Mouse (Mus musculus) midbrain, embryonic 14.5 days (tissue): Measurements from ENCODE around the gene Ttc28. TPM values are rescaled to one million over a fixed set of nuclear protein-coding genes. Genes with fewer than 3 reads are reported as not detected.
"Not testable (repeated sequence)": the region's sequence is repeated elsewhere in the genome, so short reads cannot be mapped to it uniquely, and the experiment has no call there.

Experiments used
- ATAC-seq: fragments of 200-750 bp; cut with Nextera tagmentation; 2 replicates; pipeline ENCODE4 v1.8.0; 2017; ENCODE audit warnings: moderate number of reproducible peaks, moderate library complexity; ENCODE audit not compliant: low FRiP score, low TSS enrichment
- DNase-seq: peaks from one replicate; pipeline ENCODE4 v3.0.0-alpha.2; 2015
- H3K27ac ChIP-seq: fragments of 300-500 bp; sonication (generic); replicated peaks from 2 replicates; pipeline ENCODE4 v1.5.1; 2014; ENCODE audit warnings: mild to moderate bottlenecking, low read depth, low read length, moderate library complexity
- H3K27me3 ChIP-seq: fragments of 300-500 bp; sonication (generic); 2 replicates; pipeline ENCODE4 v1.6.1; 2014; ENCODE audit warnings: low read length, control low read depth, mixed read lengths; ENCODE audit not compliant: control insufficient read depth, insufficient read depth
- H3K36me3 ChIP-seq: fragments of 300-500 bp; sonication (generic); 2 replicates; pipeline ENCODE4 v1.6.1; 2014; ENCODE audit warnings: low read length, control low read depth; ENCODE audit not compliant: control insufficient read depth, insufficient read depth
- H3K4me1 ChIP-seq: fragments of 300-500 bp; sonication (generic); 2 replicates; pipeline ENCODE4 v1.6.1; 2014; ENCODE audit warnings: mild to moderate bottlenecking, antibody characterized with exemption, low read length, control low read depth; ENCODE audit not compliant: control insufficient read depth, insufficient read depth
- H3K4me2 ChIP-seq: fragments of 300-500 bp; sonication (generic); 2 replicates; pipeline ENCODE4 v1.6.1; 2014; ENCODE audit warnings: mild to moderate bottlenecking, low read length, moderate library complexity
- H3K4me3 ChIP-seq: fragments of 300-500 bp; sonication (generic); replicated peaks from 2 replicates; pipeline ENCODE4 v1.5.1; 2014; ENCODE audit warnings: low read depth, low read length
- H3K9ac ChIP-seq: fragments of 300-500 bp; sonication (generic); replicated peaks from 2 replicates; pipeline ENCODE4 v1.6.1; 2014; ENCODE audit warnings: mild to moderate bottlenecking, low read length, moderate library complexity
- H3K9me3 ChIP-seq: fragments of 300-500 bp; sonication (generic); 2 replicates; pipeline ENCODE4 v1.6.1; 2016; ENCODE audit warnings: low read length, control low read depth, mixed read lengths; ENCODE audit not compliant: control insufficient read depth
- WGBS: fragments of 180-500 bp; shearing (Covaris S2); extraction: QIAGEN DNeasy Blood & Tissue Kit; methylation state at CpG from one replicate; pipeline ENCODE4 v1.1.7; 2014; 5-methylcytosine and 5-hydroxymethylcytosine counted together
- polyA plus RNA-seq: library from polyadenylated mRNA; unstranded; fragments of >200 nt; fragmentation: Nextera tagmentation; extraction: Ambion mirVana; gene quantifications from 2 replicates; pipeline ENCODE4 v1.2.1, GENCODE M21; 2014

Gene Ttc28
- polyA plus RNA-seq, 1 experiment from 2014 or later: 30.9 TPM

DNA sequence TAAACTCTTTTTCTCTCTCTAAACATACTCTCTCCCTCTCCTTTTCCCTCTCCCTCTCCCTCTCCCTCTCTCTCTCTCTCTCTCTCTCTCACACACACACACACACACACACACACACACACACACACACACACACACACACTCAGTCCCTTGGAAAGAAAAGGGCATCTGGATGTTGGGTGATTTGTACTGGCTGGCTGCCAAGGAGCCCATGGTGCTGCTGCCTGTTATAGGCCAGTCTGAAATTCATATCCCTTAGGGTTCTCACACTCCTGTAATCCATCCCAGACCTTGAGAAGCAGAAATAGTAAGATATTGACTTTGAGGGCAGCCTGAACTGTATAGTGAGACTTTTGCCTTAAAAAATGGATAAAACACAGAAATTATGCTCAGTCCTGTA is 4.9 kb upstream of the Ttc28 start:
- no peak overlapping the region for H3K9ac ChIP-seq
- H3K4me1 ChIP-seq: peaks cover 17% of the 10 kb centered on the region; the same call in 1 of the 2 replicates
- H3K9me3 ChIP-seq: no peaks in the 10 kb centered on the region
- ATAC-seq: no peak
- H3K36me3 ChIP-seq: no peaks in the 10 kb centered on the region
- no peak overlapping the region for H3K4me3 ChIP-seq
- no peaks in the 10 kb centered on the region for H3K27me3 ChIP-seq
- no peak overlapping the region for H3K27ac ChIP-seq
- DNase-seq: peak; percentile 75
- no peak overlapping the region for H3K4me2 ChIP-seq

DNA sequence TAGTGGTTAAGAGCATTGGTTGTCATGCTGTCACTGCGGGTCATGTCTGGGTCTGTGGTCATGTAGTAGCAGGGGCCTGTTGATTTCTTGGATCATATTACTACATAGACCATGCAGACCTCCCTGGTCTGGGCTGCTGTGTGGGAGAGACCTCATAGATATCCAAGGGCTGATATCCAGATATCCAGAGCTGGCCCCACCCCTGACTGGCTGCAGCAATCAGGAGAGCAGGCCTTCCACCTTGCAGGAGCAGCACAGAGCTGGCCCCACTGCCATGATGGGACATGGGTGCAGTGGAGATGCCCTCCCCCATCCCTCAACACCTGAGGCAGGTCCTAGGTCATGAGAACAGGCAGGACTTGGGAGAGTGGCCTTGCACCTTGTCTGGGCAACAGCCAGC is 4.3 kb upstream of the Ttc28 start:
- H3K9me3 ChIP-seq: no peaks in the 10 kb centered on the region
- no peak overlapping the region for H3K4me3 ChIP-seq
- no peak overlapping the region for H3K4me2 ChIP-seq
- H3K27me3 ChIP-seq: no peaks in the 10 kb centered on the region
- no peak overlapping the region for H3K9ac ChIP-seq
- H3K27ac ChIP-seq: no peak overlapping the region
- H3K4me1 ChIP-seq: peaks cover 19% of the 10 kb centered on the region
- ATAC-seq (no peak), DNase-seq (no peak)
- H3K36me3 ChIP-seq: no peaks in the 10 kb centered on the region
- 97% methylated on average over 1 of the region's 1 CpGs for WGBS

DNA sequence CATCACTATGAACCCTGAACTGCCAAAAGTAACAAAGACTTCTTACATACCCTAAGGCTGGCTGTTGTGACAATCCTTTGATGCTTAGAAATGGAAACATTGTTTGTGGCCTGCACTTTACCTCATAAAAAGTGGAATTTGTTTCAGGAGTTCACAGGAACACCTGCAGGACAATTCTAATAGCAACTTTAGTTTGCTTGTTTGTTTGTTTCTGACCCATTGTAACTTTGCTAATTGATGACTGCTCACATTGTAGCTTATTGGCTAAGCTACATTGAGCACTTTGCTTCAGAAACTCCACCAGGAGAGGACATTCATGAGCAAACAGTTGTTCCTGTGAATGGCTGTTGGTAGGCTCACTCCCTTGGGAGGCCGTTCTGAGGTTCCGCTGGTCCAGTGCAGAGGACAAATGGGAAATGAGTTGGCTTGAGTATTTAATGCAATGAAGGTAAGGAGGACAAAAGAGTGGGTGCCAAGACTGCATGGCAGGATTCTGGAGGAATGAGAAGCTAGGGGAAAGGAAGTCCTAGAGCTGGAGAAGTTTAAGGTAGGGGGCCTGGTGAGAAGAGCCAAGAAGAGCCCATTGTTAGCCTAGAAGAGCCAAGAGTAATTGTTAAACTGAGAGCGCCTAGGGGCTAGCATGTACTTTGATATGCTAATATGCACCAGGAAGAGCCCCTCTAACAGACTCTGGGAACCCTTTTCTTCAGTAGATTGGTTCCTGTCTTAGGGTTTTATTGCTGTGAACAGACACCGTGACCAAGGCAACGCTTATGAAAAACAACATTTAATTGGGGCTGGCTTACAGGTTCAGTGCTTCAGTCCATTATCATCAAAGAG is 1.7 kb upstream of the Ttc28 start:
- Histone ChIP-seq H3K4me3 (no peak overlapping the region), H3K9ac (no peak overlapping the region), H3K9me3 (no peaks in the 10 kb centered on the region), H3K4me2 (no peak overlapping the region), H3K27ac (no peak overlapping the region), H3K36me3 (no peaks in the 10 kb centered on the region), H3K27me3 (no peaks in the 10 kb centered on the region), H3K4me1 (peaks cover 20% of the 10 kb centered on the region)
- 66% methylated on average over 5 of the region's 5 CpGs for WGBS
- DNase-seq (no peak), ATAC-seq (no peak)

DNA sequence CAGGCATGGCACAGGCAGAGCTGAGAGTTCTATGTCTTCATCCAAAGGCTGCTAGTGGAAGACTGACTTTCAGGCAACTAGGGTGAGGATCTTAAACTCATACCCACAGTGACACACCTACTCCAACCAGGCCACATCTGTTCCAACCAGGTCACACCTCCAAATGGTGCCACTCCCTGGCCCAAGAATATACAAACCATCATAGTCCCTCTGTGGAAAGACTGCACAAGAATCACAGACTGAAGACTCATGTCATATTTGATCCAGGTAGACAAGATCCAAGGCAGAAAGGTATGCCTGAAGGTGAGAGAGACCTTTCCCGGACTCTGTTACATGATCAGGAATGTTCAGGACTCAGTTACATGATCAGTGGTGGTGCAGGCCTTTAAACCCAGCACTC is 1.1 kb upstream of the Ttc28 start:
- not testable (repeated sequence) for H3K9me3 ChIP-seq, ATAC-seq, H3K27me3 ChIP-seq, H3K4me3 ChIP-seq, DNase-seq, H3K36me3 ChIP-seq, H3K9ac ChIP-seq, H3K27ac ChIP-seq, H3K4me2 ChIP-seq
- H3K4me1 ChIP-seq: peaks cover 13% of the 10 kb centered on the region; the same call in 1 of the 2 replicates
- WGBS: 97% methylated on average over 1 of the region's 1 CpGs

DNA sequence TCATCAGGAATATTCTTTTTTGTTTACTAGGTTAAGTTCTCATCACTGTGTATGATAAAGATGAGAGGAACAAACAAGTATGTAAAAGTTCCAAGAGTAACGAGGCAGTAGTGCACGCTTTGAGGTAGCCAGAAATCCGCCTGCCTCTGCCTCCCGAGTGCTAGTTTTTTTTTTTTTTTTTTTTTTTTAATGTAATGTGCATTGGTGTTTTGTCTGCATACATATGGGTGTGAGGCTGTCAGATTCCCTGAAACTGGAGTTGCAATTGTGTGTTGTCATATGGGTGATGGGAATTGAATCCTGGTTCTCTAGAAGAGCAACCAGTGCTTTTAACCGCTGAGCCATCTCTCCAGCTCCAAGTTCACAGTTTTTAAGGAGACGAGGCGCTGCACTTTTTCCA is 561 bp upstream of the Ttc28 start:
- ATAC-seq: no peak
- H3K4me3 ChIP-seq: peak overlapping the region; percentile 82
- H3K27ac ChIP-seq: peak overlapping the region; percentile 82
- 63% methylated on average over 7 of the region's 7 CpGs for WGBS
- H3K4me1 ChIP-seq: peaks cover 12% of the 10 kb centered on the region; the same call in 1 of the 2 replicates
- H3K27me3 ChIP-seq: no peaks in the 10 kb centered on the region
- H3K9ac ChIP-seq: peak overlapping the region; percentile 90
- H3K36me3 ChIP-seq: no peaks in the 10 kb centered on the region
- no peaks in the 10 kb centered on the region for H3K9me3 ChIP-seq
- DNase-seq: no peak
- peak overlapping the region; percentile 80 for H3K4me2 ChIP-seq

DNA sequence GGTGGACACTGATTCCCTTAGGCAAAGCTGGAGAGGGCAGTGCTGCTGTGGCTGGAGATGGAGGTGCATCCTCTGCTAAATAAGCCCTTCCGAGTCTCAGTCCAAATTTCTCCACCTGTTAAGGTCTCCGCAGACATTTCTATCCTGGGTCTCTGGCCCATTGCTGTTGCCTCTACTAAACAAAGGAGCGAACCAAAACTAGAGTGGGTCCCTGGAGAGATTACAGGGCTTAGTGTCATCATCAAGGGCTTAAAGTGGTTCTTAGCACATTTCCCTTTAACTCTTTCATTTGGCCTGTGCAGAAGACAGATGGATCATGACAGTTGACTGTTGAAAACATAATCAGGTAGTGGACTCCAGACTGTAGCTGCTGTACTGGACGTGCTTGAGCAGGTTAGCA is 9.0 kb downstream of the Ttc28 start:
- Histone ChIP-seq H3K4me1 (no peaks in the 10 kb centered on the region), H3K27ac (no peak overlapping the region), H3K9me3 (no peaks in the 10 kb centered on the region), H3K4me2 (no peak overlapping the region), H3K4me3 (no peak overlapping the region), H3K9ac (no peak overlapping the region), H3K36me3 (peaks cover 18% of the 10 kb centered on the region), H3K27me3 (no peaks in the 10 kb centered on the region)
- ATAC-seq: no peak
- WGBS: 59% methylated on average over 4 of the region's 4 CpGs
- DNase-seq: no peak

DNA sequence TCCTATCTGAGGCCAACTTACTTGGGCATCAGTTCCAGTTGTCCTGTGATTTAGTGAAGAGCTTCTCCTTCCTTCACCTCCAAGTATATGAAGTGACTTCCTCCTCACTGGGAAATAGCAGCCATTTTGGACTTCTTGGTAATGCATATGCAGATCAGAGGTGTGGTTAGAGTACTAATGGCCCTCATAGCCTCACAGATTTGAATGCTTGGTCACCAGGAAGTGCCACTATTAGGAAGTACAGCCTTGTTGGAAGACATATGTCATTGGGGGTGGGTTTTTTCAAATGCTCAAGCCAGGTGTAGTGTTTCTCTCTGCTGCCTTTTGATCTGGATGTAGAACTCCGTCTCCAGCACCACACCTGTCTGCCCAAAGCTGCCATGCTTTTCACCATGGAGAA is 10.3 kb downstream of the Ttc28 start:
- WGBS: 90% methylated on average over 1 of the region's 1 CpGs
- Histone ChIP-seq H3K36me3 (peaks cover 31% of the 10 kb centered on the region), H3K27ac (no peak overlapping the region), H3K9ac (no peak overlapping the region), H3K4me3 (no peak overlapping the region), H3K4me2 (no peak overlapping the region), H3K9me3 (no peaks in the 10 kb centered on the region), H3K4me1 (no peaks in the 10 kb centered on the region), H3K27me3 (no peaks in the 10 kb centered on the region)
- DNase-seq (no peak), ATAC-seq (no peak)

DNA sequence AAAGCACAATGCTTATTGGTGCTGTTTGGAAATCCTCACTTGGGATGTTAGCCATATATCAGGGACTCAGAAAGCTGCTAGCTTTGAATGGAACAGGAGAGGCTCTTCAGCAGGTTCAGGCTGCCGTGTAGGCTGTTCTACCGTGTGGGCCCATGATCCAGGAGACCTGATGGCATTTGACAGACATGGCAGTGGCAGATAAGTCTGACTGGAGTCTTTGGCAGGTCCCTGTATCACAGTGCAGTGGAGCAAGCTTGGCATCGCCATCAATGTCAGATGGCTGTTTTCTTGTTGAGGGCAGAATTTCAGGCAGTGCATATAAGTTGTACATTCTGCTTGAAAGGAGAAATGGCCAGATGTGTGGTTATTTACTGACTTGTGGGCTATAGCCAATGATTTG is 11.0 kb downstream of the Ttc28 start:
- no peak for ATAC-seq
- no peak for DNase-seq
- no peaks in the 10 kb centered on the region for H3K9me3 ChIP-seq
- H3K27me3 ChIP-seq: no peaks in the 10 kb centered on the region
- H3K4me2 ChIP-seq: no peak overlapping the region
- H3K4me1 ChIP-seq: no peaks in the 10 kb centered on the region
- H3K27ac ChIP-seq: no peak overlapping the region
- H3K4me3 ChIP-seq: no peak overlapping the region
- 96% methylated on average over 3 of the region's 3 CpGs for WGBS
- H3K9ac ChIP-seq: no peak overlapping the region
- peaks cover 36% of the 10 kb centered on the region for H3K36me3 ChIP-seq

DNA sequence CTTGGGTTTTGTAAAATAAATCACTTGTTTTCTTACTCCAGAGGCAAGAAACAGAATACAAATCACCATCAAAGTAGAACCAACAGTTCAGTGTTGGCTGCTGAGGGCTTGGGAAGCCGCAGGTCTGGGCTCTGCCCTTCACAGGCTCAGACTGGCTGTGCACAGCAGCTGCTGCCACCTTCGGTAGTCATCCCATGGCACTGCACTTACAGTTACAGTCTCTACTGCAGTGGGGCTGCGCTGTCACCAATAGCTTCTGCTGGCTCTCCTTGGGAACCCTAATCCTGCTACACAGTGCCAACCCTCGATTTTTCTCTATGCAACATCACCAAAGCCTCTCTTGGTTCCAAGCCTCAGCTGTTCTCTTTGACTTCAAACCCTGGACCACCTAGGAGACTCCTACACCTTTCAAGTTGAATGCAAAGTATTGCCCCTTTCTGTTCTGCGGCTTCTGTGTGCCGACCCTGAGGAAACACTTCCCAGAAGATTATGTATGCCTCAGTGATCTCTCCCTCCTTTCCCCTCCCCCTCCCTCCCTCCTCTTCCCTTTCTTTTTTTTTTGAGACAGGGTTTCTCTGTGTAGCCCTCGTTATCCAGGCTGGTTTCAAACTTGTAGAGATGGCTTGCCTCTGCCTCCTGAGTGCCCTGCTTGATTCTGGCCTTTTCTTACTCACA is 17.6 kb downstream of the Ttc28 start:
- Histone ChIP-seq H3K36me3 (peaks cover 35% of the 10 kb centered on the region), H3K9ac (no peak overlapping the region), H3K27me3 (no peaks in the 10 kb centered on the region), H3K27ac (no peak overlapping the region), H3K9me3 (no peaks in the 10 kb centered on the region), H3K4me1 (no peaks in the 10 kb centered on the region), H3K4me3 (no peak overlapping the region), H3K4me2 (no peak overlapping the region)
- peak; percentile 30 for DNase-seq
- 11% methylated on average over 7 of the region's 7 CpGs for WGBS
- ATAC-seq: no peak
